Mouse (Mus musculus) left cerebral cortex, adult 18-20 months (tissue): ENCODE data around the gene Ripk1. TPM values are rescaled to one million over a fixed set of nuclear protein-coding genes. Genes with fewer than 3 reads are reported as not detected.
"Not testable (repeated sequence)": the region's sequence is repeated elsewhere in the genome, so short reads cannot be mapped to it uniquely, and the experiment has no call there.

Experiments used
- DNase-seq, 2 experiments: peaks; one replicate each; pipeline ENCODE4 v3.0.0; 2021 to 2022; ENCODE audit warnings: low spot score in 2 of 2, mixed read lengths in 1 of 2
- total RNA-seq, 2 experiments: library from RNA; stranded (reverse); gene quantifications; 2 replicates each; pipeline ENCODE4 v1.2.3; 2021

The Ripk1 gene
- total RNA-seq, 2 experiments from 2014 or later: 5.2 to 5.8 TPM

DNA sequence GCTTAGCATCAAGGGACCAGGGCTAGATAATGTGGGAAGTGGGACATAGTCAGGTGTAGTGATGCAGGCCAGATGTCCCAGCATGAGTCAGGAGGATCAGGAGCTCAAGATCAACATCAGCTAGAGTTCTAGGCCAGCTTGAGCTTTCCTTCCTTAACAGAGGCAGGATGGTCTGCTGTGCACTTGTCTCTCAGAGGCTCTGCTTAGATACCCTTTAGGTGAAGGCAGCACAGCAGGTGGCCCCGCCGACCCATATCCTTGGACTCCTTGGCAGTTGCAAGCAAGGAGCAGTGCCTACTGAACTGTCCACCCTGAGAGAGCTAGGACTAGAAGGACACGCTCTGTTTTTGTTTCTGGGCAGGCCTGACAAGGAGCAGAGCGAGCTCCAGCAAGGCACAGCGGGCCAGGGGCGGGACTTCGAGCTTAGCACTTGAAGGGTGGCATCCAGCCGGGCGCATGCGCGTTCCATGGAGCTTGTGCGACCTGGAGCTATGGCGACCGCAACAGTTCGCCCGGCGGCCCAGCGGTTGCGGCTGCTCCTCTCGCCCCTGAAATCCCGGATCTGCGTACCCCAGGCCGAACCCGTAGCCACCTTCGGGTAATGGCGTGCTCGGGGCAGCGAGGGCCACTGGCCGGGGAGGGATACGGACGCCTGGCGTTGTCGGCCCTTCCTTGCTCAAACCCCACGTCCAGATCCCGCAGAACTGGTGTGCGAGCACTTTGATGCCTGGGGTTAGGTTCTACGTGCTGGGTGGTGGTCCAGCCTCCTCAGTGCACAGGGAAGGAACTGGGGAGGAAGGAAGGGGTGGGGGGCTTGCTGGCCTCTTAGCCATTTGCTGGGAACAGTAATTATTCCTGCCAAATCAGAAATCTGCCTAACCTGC lies 35.3 kb downstream of the Ripk1 start, which contains the start of gene Bphl:
TSS of gene Bphl (plus strand) at position 426 of the 884 bp plus-strand sequence.
- DNase-seq: peak; percentile 91 to 95

DNA sequence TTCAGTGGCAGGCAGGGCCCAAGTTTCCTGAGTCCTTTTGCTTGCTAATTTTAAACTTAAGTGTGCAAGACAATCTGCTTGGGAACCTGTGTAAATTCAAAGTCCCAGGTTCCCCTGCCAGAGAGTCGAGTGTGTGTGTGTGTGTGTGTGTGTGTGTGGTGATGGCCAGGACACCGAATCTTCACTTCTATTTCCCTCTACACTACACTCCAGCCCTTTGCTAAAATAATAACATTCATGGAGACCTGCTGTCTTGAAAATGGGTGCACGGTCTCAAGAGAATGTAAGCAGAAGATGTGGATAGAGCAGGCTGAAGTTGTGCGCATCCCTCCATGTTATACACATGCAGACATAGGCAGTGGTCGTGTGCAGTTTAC lies 35.9 kb downstream of the Ripk1 start:
- peak in 1 of 2 experiments; percentile 5 for DNase-seq

DNA sequence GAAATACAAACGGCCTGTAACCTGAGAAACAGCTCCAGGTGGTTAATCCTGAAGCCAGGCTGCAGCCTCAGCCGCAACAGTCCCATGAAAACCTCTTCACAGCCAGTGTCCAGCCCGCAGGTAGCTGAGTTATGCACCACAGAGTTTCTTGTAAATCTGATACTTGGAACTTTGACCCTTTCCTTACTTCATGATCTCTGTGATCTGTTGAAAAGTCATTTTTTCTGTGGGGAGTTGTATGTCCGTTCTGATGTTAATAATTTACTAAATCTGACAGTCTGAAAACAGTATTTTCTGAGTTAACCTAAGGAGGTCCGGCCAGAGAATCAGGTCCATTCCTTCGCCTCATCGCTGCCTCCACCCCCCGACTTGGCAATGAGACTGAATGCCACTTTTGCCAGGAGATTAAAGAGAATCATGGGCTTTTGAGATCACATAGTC lies 36.8 kb downstream of the Ripk1 start:
- no peak for DNase-seq

- DNase-seq: no peak
These were observed 37.9 kb downstream of the Ripk1 start for GRCm38 (mm10) chr13:34040091-34040490.

GRCm38 (mm10) chr13:34043716-34044393 lies 41.7 kb downstream of the Ripk1 start:
- DNase-seq: no peak

DNA sequence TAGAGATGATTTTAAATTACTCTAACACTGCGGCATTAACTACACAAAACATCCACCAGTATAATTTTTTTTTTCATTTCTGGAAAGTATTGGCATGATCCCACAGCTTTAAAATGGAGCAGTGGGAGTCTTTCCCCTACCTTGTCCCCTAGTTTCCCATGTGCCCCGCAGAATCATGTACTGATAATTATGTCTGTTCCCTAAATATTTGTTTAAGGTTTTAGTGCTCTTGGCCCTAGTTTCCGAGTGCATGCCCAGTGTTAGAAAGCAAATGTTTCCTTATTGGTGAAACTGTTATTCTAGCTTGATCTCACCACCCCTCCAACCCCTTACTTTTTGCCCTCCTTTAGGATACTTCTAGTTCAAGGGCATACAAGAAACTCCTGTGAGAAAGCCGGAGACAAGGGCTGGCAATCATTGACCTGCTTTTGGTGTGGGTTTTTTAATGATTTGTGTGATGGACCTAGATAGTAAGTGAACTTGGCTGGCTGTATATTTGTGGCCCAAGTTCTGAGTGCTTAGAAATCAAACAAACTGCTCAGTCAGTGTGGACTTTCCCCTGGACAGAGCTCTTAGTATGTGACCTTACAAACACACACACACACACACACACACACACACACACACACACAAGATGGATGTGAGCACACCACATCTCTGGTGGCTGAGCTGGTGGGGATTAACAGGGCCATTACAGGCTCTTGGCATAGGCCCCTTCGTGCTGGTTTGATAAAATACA lies 43.5 kb downstream of the Ripk1 start:
- DNase-seq: no peak

GRCm38 (mm10) chr13:34046421-34047012 lies 44.4 kb downstream of the Ripk1 start:
- peak; percentile 71 to 80 for DNase-seq

DNA sequence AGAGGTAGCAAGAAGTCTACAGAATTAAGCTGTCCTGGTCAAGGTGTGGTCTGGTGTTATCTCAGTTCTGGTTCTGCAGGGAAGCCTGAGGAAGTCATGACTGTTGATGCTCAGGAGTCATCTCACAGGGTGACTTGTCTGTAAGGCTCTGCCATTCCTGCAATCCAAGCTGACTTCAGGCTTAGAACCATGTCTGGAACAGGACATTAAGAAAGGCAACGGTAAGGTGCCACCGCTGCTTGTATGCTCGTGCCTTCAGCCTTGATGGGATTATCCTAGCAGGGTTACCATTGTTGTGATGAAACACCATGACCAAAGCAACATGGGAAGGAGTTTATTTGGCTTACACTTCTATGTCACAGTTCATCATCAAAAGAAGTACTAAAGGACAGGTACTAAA lies 45.4 kb downstream of the Ripk1 start:
- no peak for DNase-seq

DNA sequence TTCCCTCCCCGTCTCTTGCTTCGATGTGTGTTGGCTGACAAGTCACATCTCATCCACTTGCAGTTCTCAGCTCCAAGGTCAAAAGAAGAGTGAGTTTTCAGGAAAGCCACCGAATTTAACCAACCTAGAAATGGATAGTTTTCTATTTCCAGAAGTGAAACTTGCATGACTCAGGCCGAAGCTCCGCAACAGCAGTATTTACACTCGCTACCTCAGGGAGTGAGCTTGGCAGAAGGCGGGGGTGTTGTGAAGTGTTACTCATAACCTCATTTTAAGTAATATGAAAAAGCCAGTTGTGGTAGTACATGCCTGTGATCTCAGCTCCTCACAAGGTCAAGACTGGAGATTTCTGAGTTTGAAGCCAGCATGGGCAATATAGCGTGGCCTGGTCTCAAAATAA lies 48.3 kb downstream of the Ripk1 start:
- peak; percentile 60 to 65 for DNase-seq

DNA sequence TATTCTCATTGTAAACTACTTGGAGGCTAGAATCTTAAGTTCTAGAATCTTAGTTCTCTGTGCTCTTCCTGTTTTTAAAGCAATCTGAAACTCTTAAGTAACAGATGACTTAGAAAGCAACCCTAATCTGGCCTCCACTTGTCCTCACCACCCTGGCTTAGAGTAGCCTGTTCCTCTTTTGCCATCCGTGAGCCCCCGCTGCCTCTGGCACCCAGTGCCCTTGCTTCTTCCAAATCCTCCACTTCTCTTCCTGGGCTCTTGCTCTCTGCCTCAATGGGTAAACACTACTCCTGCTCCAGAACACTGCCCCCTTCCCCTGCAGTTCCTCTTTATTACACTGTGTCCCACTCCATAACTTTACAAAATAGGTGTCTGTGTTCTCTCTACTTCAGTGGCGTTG lies 49.5 kb downstream of the Ripk1 start:
- no peak for DNase-seq

GRCm38 (mm10) chr13:34053673-34054282 lies 51.6 kb downstream of the Ripk1 start:
- no peak for DNase-seq

- DNase-seq: no peak
These were observed 52.2 kb downstream of the Ripk1 start for GRCm38 (mm10) chr13:34054391-34054790.

DNA sequence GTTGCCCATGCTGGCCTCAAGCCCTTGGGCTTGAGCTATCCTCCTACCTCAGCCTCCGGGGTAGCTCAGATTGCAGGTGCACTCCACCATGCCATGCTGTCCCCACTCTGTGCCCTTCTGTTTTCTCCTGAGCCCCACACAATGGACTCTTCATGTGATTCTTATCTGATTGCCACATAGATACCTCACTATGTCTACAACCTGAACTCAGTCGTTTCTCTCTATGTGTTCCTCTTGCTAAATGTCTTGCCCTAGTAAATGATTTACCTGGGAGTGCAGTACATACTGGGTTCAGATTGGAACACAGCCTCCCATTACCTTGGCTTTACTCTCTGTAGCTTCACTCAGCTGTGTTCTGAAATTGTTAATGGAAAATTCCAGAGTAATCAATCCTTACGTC lies 52.8 kb downstream of the Ripk1 start:
- DNase-seq: no peak

GRCm38 (mm10) chr13:34057252-34057651 lies 55.1 kb downstream of the Ripk1 start:
- no peak for DNase-seq

- no peak for DNase-seq
These were observed 57.9 kb downstream of the Ripk1 start for GRCm38 (mm10) chr13:34060061-34060460.

GRCm38 (mm10) chr13:34062466-34062865 lies 60.3 kb downstream of the Ripk1 start:
- DNase-seq: no peak

GRCm38 (mm10) chr13:34066351-34066750 lies 64.2 kb downstream of the Ripk1 start:
- DNase-seq: peak; percentile 61 to 63

DNA sequence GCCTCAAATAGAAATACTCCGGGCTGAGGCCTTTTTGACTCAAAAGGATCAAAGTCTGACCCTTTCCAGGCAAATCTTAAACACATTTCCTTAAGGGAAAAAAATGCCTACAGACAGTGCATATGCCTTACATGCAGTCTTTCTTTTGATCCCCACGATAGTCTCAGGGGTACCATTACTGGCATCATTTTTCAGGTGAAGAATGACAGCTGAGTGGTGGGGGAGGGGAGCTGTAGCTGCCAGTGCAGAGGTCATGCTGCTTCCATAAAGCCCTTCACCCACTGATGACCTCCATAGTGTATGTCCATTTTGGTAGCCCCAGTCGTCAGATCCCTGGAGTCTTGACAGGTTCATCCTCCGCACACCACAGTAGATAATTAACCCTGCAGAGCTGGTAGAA lies 68.1 kb downstream of the Ripk1 start:
- DNase-seq: no peak

DNA sequence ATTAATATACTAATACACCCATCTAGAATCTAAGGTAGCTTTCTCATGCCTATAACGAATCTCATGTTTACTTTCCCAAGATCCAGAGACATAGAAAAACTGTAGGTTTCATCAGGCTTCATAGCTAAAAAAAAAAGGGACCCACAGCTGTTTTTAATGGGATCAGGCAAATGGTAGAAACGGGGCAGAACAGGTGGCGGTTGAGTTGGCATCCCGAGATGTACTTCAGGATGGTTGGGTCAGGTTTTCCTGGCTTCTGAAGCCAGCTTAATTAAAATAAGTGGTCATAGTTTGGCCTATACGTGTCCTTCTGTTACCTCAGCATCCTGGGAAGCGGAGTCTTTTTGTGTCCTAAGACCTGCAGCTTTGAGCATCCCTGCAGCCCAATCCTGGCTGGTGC lies 69.7 kb downstream of the Ripk1 start:
- DNase-seq: no peak

DNA sequence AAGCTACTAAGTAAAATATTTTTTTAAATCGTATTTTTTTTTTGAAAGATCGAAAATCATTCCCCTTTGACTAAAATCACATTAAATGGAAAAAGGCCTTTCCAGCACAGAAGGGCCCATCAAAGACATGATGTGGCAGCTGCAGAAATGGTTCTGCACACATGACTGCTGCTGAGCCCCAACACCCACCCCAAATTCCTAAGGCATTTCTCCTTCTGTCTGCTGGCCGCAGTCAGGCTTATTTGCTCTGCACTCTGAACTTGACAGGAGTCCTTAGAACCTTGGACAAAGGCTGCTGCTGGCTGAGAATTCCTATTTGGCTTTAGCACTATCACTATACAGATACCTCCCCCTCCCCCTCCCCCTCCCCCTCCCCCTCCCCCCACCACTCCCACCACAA lies 70.7 kb downstream of the Ripk1 start:
- DNase-seq: no peak

- DNase-seq: not testable (repeated sequence)
These were observed 72.3 kb downstream of the Ripk1 start for GRCm38 (mm10) chr13:34074441-34074840.
